Mouse (Mus musculus) liver, adult 2 months (tissue): ENCODE results near the gene Entpd2.

Source experiments
- CTCF ChIP-seq: fragments of 200-500 bp; IDR thresholded peaks from 2 replicates; pipeline ENCODE4 v1.5.1; 2011; ENCODE audit warnings: low read depth, low read length, control low read depth
- POLR2A ChIP-seq: fragments of 200-500 bp; IDR thresholded peaks from 2 replicates; pipeline ENCODE4 v1.6.1; 2011; ENCODE audit warnings: low read length, control low read depth; ENCODE audit not compliant: insufficient read depth; ENCODE audit errors: extremely low read depth

DNA sequence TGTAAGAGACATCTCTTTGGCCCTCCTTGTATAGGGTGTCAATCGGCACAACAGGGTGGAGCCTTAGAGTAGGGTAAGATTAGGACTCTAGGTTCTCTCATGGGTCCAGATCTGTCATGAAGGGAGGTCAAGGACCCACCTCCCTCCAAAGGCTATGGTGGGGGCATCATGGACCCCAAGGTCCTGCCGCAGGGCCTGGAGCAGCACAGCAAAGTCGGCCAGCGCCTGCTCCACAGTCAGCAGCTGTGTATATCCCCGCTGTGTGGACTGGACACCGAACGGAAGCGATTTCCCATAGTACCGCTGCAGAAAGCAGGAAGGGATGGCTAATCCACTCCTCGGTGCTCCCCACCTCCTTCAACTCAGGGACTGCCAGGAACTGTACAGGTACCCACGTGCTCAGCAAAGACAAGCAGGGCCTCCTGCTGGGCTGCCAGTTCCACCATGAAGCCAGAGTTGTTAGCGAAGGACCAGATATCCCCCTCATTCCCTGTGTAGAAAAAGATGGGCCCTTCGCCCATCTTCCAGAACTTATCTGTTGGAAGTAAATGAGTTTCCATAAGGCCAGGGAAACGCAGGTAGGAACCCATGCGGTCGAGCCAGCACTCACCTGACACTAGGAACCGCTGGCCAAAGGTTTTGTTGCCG is 40.1 kb upstream of the Entpd2 start:
- TF ChIP-seq CTCF, result no peak
- TF ChIP-seq POLR2A, result no peak
